Mouse (Mus musculus) yolk sac, embryonic 10.5 days (tissue): Measurements from ENCODE around the gene Iqcf3.

ENCODE experiments used
- DNase-seq: peaks from one replicate; pipeline ENCODE4 v3.0.0-alpha.2; 2017; ENCODE audit warnings: low spot score

Iqcf3 gene

DNA sequence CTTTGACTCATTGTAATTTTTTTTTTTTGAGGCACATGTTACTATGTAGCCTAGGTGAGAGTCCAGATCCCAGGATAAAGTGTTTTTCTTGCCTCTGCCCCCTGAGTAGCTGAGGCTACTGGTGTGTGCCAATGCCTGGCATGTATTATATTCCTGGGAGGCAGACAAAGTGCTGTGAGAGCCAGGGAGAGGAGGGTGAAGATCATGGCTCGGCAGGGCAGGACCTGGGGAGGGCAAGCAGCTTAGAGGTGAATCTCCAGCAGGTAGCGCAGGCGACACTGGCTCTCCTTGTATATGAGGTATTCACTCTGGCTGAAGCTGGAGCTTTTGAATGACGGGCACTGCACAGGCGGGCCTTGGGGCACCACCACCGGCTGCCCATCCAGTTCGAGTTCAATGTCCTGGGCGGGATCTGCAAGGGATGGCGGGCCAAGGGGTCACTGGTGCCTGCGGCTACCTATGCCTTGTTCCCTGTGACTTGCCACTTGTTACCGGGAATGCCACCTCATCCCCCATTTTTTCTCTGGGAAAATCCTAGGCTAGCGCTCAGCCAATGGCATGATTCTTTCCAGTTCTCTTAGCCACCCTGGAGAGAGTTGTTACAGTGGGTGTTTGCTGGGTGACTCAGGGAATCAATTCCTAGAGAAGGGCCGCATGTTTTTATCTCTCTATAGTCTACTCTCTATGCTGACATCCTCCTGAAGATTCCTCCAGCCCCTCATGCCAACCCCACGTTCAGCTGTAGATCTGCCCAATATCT, 90.3 kb downstream of the Iqcf3 start:
- no peak for DNase-seq

DNA sequence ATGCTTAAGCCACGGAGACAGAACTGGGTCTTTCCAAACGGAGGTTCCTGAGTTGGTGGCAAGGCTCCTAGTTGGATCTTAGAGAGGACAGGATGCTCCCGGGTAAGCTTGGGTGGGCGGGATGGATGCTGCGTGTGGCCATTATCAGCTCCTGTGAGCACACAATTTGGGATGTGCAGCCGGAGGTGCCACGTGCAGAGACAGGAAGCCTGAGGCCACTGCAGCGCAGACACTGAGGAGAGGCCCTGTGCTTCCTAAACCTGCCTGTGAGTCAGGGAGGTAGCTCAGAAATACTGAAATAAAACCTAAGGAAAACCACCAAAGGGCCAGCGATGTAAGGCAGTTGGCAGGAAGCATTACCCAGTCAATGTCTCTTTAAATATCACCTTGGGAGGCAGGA, 91.7 kb downstream of the Iqcf3 start:
- DNase-seq, result no peak

DNA sequence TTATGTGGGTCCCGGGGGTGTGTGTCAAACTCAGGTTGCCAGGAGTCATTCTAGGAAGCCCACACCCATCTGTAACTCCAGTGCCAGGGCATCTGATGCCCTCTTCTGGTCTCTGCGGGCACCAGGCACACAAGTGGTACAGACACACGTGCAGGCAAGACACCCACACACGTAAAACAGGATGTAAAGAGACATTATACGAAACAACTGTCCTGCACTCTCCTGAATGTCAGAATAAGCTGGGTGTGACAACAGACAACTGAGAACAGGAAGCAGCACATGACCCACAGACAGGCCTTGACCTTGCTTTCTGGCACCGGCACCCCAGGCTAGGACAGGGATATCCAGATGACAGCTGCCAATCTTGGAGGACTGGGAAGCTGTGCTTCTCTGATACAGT, 92.1 kb downstream of the Iqcf3 start:
- no peak for DNase-seq

DNA sequence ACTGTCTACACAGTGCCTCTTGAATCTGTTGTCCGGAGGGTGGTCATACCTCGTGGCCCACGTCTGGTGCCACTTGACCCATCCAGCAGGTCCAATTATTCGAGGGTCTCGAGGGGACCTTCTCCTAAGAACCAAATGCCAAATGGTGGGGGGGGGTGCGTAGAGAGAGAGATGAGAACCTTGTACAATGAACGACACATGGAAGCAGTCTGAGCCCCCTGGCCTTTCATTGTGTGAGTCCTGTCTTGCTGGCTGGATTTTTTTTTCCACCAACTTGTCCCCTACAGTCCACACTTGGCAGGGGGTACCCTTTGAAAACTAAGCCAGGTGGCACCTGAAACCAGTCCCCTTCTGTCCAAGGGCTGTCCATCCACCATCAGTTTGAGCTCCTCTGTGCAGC, 93.7 kb downstream of the Iqcf3 start:
- no peak for DNase-seq

DNA sequence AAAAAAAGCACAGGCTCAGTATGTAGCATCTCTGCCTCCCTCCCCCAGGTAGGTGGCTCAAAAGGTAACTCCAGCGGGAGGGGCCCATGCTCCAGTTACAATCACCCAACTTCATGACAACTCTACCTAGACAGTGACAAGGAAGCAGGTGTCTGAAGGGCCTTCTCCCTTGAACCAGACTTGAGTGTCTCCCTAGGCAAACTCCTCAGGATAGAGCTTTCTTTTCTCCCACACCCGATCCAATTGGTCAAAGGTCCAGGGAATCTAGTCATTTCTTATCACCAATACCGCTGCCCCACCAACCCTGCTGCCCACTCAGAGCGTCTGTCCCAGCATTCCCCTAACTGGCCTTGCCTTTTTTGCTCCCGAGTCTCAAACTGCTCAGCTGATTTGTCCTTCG, 94.7 kb downstream of the Iqcf3 start:
- DNase-seq, result no peak

DNA sequence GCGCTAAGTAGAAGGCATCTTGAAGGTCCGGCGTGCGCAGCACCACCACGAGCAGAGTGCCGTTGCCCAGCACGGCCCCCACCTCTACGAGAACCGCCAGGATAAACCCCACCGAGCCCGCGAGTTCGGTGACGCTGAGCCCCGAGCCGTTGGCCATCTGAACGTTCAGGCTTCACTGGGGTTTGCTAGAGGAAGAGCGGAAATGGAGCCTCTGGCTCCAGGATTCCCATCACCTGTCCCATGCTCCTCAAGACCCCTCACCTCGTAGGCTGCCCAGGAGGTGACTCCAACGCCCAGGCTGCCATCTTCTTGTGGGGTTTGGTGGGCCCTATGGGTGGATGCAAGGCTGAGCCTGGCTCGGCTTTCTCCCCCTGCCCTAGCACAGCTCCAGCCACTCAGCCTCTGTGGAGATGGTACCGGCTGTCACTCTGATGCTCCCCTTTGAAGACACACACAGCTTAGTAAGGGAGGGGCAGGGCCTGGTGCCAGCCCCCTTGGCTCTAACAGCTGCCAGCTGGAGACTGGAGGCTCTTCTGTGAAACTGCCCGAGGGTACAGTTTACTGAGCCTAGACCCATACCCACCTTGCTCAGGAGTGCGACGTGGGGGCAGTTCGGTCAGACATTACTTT, 95.7 kb downstream of the Iqcf3 start, which contains the start of gene Gpr62:
Gene Gpr62, minus strand, starts transcription at position 368 of the 630 bp plus-strand sequence.
- DNase-seq, result no peak

DNA sequence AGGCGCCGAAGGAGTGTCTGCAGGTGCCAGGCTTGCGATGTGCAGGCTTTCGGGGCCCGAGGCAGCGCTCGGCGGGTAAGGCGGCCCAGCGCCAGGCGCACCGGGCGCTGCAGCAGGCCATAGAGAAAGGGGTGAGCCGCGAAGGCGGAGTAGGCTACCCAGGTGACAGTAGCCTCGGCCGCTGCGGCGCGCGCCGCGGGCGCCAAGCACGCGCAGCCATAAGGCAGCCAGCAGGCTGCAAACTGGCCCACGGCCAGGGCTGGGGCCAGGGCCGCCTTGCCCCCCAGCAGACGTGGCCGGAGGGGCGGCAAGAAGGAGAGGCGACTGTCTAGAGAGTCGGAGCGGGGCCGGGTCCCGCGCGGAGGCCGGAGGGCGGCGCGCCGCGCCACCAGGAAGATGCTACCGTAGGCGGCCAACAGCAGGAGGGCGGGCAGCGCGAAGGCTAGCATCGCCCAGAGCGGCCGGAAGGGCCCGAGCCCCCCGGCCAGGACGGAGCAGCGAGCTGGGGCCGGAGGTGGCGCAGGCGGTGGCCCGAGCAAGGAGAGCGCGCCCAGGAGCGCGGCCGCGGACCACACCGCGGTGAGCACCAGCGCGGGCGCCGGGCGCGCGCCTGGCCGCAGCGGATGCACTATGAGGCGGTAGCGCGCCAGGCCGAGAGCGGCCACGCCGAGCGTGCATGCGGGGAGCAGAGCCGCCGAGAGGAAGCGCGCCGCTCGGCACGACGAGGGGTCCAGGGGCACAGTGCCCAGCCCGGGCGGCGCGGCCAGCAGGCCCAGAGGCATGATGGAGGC, 96.5 kb downstream of the Iqcf3 start:
- DNase-seq, result peak; percentile 49

DNA sequence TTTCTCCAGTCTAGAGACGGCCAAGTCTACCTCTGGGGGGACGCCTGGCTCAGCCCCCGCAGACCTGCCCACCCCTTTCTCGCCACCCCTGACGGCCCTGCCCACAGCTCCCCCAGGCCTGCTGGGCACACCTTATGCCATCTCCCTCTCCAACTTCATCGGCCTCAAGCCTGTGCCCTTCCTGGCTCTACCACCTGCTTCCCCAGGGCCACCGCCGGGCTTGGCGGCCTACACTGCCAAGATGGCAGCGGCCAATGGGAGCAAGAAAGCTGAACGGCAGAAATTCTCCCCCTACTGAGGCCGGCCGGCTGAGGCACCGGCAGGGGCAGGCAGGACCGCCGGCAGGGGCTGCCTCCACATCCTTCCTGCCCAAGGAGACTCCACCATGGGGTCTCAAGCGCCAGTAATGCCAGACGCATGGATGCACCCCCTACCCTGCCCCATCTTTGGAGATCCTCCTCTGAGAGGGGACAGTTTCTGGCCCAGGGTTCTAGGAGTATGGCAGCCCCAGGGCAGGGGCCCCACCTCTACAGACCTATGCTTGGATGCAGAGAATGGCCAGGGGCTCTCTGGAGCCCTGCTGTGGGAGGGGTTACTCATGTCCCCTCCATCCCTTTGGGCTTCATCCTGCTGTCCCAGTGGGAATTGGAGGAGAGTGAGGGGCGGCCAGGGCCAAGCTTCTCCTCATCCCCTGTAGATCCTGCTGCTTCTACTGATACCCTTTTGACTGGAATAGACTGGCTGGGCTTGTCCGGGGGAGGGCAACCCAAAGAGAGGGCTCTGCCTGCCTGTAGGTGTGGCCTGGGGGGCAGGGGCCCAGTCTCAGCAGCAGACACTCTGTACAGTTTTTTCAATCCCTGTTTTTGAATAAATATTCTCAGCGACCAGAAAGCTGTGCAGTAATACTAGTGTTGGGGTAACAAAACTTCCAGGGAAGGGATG, 98.0 kb downstream of the Iqcf3 start:
- DNase-seq, result no peak

DNA sequence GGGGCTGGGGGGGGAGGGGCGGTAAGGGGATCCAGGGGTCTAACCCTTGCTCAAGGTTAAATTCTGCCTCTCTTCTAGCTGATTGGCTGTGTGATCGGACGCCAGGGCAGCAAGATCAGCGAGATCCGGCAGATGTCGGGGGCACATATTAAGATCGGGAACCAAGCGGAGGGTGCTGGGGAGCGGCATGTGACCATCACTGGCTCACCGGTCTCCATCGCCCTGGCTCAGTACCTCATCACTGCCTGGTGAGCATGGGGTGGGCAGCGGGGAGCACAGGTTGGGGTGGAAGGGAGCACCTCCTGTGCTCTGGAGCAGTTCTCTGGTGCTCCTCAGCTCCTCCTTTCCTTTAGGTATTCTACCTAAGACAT, 99.0 kb downstream of the Iqcf3 start:
- no peak for DNase-seq

DNA sequence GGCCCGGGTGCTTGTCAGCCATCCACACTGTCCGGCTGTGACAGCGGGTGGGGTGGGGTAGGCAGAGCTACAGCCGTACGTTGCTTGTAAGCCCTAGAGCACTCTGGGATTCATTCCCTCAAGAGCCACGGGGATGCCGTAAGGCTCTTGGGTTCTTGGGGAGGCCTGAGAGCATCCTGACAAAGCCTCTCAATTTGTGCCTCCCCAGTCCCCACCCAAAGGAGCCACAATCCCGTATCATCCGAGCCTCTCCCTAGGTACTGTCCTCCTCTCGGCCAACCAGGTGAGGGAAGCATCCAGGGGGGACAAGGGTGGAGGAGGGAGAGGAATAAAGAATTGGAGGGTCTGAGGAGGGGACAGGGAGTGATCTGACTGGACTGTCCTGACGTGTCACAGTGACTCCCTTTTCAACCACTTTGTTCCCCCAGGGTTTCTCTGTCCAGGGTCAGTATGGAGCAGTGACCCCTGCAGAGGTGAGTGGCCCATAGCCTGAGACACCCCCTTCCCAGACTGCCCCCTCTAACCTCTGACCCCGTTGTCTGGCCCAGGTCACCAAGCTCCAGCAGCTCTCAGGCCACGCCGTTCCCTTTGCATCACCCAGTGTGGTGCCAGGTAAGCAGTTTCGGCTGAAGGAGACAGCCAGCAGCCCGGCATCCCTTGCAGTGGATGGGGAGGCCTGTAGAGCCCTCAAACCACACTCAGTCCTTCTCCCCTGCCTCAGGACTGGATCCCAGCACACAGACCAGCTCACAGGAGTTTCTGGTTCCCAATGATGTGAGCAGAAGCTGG, 99.6 kb downstream of the Iqcf3 start:
- no peak for DNase-seq

DNA sequence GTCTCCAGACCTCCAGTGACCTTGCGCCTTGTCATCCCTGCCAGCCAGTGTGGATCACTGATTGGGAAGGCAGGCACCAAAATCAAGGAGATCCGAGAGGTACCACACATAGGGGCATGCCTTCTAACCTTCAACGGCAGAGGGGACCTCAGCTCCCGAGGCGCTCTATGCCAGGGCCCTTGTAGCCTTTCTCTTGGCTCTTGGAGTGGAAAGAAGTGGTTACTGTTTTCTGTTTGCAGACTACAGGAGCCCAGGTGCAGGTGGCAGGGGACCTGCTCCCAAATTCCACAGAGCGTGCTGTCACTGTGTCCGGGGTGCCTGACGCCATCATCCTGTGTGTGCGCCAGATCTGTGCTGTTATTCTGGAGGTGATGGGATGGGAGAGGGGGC, 100.4 kb downstream of the Iqcf3 start:
- no peak for DNase-seq

DNA sequence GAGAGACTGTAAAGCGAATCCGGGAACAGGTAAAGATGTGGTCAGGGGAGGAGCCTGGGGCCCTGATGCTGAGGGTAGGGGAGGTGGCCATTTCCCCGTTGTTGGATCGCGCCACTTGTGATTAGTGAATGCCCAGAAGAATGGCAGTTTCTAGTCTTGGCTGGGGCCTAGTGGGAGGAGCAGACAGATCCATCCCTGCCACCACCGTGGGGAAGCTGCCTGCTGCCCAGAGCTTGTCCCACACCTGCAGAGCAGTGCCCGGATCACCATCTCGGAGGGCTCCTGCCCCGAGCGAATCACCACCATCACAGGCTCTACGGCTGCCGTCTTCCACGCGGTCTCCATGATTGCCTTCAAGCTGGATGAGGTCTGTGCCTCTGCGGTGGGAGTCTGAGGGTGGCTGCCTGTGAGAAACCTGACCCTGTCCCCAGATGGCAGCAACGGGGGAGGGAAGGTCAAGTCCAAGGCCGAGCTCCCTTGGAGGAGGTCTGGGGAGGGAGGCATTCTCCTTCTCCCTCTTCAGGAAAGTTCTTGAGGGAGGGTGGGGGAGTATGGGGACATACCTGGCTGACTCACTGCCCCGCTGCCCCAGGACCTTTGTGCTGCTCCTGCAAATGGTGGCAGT, 100.9 kb downstream of the Iqcf3 start:
- DNase-seq, result no peak

DNA sequence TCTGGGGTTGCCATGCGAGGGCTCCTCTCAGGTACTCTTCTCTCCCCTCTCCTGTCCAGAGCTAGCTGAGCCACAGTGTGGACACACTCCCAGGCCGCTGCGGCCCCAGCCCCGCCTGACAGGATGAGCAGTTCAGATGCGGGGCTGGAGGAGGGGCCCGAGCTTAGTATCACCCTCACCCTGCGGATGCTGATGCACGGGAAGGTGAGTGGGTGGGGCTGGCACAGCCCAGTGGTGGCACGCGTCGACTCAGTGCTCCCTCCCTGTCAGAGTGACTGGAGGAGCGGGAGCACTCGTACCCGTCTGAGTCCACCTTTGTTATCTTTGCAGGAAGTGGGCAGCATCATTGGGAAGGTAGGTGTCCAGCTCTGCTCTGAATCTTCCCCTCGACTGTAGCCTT, 101.5 kb downstream of the Iqcf3 start:
- no peak for DNase-seq

DNA sequence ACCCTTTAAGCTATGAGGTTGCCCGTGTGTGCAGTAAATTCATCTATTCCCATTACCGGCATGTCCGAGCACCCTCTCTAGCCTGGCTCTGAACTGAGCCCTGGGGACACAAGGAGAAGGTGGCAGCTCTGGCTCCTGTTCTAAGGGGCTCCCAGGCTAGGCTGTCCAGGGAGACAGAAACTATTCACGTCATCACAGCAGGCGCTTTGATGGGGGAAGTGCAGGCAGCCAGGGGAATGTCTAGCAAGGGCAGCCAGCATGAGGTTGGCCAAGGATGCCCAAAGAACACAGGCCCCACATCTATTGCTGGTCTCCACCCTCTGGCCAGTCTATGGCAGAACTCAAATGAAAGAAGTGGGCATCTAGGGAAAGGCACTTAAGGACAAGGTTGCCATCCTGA, 103.5 kb downstream of the Iqcf3 start:
- no peak for DNase-seq

DNA sequence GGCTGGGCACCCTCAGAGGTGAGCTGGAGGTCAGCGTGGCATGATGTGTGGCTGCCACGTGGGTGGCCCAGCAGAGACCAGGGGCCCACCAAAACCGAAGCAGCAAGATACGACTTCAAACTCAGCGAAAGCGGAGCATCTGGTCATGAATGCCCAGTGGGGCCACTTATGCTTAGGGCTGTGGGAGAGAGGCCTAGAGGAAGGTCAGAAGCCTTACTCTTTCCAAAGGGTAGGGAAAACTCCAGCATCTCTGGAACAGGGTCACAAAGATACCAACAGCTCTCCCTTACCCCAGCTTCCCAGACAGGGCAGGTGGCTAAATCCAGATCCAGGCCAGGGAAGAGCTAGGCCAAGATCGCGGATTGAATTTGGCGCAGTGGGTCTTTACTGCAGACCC, 104.3 kb downstream of the Iqcf3 start:
- no peak for DNase-seq

DNA sequence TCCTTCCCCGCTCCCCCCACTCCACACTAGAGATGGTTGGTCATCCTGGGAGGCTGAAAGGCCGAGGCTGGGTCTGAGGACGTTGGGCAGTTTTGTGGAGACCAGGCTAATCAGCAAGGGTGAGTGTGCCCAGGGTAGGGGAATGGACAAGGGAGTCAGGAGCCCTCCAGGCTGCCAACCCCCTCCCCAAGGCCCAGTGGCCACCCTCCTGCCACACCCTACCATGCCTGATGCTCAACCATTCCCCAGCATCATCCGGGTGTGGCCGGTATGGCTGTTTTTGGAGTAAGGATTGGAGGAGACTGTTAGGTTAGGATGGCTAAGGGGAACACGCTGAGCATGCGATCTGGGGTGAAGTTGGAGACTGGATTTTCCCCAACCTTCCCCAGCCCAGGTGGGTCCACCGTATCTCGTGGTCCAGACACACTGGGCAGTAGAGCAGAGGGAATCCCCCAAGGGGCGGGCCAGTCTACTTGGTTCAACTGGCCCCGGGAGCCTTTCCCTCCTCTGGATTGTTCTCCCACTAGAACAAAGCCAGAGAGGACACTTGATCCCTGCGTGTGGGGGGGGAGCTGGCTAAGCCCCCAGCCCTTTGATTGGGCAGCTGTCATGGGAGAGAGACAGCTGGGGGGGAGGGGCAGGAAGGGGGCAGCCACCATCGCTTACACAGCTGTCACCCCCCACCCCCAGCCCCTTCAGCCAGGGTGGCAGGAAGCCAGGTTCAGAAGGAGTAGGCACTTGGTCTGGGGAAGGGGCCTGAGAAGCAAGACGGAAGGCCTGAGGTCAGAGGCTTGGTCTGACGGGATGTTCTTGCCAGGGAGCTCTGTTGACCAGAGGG, 104.9 kb downstream of the Iqcf3 start:
- no peak for DNase-seq

DNA sequence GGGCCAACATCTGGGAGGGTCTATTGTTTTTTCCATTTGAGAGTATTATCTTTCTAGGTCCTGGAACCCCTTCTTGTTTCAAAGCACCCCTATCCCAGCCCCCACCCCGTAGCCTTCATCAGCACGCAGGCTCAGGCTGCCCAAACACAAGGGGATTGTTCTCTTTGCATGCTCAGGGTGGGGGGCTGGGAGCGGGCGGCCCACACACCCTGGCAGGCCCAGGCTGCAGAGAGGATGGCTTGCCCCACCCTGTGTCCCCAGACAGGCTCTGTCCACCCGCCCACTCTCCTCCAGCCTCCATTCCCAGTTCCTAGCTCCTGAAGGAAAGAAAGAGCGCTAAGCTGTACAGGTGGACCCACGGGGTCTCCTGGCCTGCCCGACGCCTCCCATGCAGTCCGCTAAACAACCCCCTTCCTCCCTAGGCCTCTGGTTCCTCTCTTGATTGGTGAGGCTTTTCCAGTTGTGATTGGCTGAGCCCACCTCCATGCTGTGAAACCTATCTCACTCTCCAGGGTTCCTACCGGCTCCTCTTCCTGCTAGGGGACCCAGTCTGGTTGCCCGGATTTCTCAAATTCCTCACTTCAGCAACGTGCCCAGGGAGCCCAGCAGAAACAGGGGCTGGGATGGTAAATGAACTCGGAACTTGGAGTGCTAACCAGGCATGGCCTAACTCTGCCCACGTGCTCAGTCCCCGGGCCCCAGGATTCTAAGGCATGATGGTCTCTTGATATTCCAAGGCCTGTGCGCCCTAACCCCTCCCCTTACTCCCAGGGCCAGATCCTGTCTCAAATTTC, 106.3 kb downstream of the Iqcf3 start:
- DNase-seq, result peak; percentile 58

DNA sequence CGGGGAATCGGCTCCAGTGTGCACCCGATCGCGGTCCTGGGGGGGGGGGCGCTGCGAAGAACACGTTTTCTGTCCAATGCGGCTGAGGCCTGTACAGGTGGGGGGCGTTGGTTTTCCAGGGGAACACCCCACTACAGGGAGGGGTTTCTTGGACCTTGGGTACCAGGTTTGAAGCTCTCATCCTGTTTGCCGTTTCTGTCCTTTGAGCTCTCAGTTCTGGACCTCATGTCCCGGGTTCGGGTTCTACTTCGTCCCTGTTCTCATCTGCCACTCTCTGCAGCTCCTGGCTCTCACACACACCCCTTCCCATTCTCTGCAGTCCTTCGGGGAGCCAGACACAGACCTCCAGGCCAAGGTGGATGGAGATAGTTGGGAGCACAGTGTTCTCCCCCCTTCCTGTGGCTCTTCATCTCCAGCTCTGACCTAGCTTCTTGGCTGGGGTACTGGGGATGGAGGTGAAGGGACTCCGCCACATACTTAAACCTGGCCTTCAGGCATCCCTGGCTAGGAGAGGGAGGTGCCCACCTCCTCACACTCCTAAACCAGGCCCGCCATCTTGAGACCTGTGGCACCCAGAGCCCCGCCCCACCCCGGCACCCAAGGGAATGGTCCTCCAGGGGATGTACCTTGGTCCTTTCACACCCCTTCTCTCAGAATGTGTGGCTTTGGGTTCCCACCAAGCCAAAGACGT, 107.2 kb downstream of the Iqcf3 start:
- DNase-seq, result no peak
